Mouse (Mus musculus) heart, postnatal 0 days (tissue): ENCODE measurements at regions not wholly inside any gene's neighbourhood (a gene's known extent, or its start where the extent isn't known, plus 50 kb on each side); places are given as distances from the start of the nearest gene placed in this dataset.

Experiments used
- CTCF ChIP-seq: IDR thresholded peaks from 2 replicates; pipeline ENCODE4 v1.5.1; 2016; ENCODE audit warnings: antibody characterized with exemption, control low read depth, low read depth
- EP300 ChIP-seq: IDR thresholded peaks from 2 replicates; pipeline ENCODE4 v1.6.1; 2016; ENCODE audit warnings: antibody characterized with exemption, low read depth

DNA sequence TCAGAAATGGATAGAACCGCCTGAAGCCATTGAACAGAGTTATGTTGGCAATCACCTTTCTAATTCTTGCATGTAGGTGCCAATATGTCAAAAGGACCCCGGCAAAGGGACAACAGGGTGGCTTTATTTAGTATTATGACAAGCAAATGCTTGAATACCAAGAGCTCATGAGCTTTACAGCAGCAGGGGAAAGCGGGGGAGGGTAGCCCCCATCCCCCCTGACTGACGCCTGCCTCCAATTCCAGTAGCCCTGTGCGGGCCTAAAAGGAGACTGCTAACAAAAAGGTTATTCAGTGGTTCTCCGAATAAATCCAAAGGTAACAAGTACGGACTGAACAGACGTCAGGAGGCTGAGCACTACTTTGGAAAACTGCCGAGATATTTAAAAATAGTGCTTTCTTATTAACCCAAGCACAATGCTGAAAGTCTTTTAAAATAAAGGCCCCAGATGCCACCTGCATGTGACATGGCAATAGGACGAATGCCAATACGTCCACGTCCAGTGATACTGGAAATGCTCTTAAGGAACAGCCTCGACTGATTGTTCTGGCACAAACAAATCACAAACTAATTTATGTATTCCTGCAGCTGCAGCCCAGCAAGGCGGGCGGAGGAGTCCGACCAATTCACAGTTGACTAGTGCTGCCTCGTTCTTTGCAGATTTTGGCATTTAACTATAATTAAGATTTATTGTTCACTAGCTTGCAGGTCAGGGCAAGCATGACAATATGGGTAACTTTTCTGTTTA lies 771.7 kb upstream of the Car8 start:
- TF ChIP-seq CTCF (no peak), EP300 (no peak)
